Mouse (Mus musculus) liver, embryonic 14.5 days (tissue): Measurements from ENCODE around the gene C3ar1. TPM values are rescaled to one million over a fixed set of nuclear protein-coding genes. Genes with fewer than 3 reads are reported as not detected.

Source experiments
- ATAC-seq: fragments of 200-750 bp; cut with Nextera tagmentation; 2 replicates; pipeline ENCODE4 v1.8.0; 2017; ENCODE audit warnings: moderate number of reproducible peaks, mild to moderate bottlenecking, moderate library complexity; ENCODE audit not compliant: insufficient read depth
- DNase-seq, 3 experiments: peaks; one replicate each; pipeline ENCODE4 v3.0.0-alpha.2; 2012 to 2013; ENCODE audit warnings: low read depth in 3 of 3, low spot score in 3 of 3
- H3K27ac ChIP-seq: fragments of 300-500 bp; sonication (generic); 2 replicates; pipeline ENCODE4 v1.5.1; 2014; ENCODE audit warnings: moderate library complexity, mild to moderate bottlenecking, control low read depth, inconsistent platforms
- H3K27me3 ChIP-seq: fragments of 300-500 bp; sonication (generic); 2 replicates; pipeline ENCODE4 v1.6.1; 2014; ENCODE audit warnings: mild to moderate bottlenecking, low read length, moderate library complexity; ENCODE audit not compliant: control insufficient read depth, insufficient read depth
- H3K36me3 ChIP-seq: fragments of 300-500 bp; sonication (generic); replicated peaks from 2 replicates; pipeline ENCODE4 v1.6.1; 2014; ENCODE audit warnings: low read depth; ENCODE audit not compliant: control insufficient read depth, insufficient read depth
- H3K4me1 ChIP-seq, 2 experiments: fragments of 200-500 bp in 1 of 2; fragments of 300-500 bp in 1 of 2; sonication (generic) in 1 of 2; replicated peaks; 2 replicates each; pipeline ENCODE4 v1.6.1; 2012 to 2014; ENCODE audit warnings: antibody characterized with exemption in 1 of 2, inconsistent platforms in 1 of 2, low read length in 1 of 2; ENCODE audit not compliant: control insufficient read depth in 2 of 2, insufficient read depth in 2 of 2
- H3K4me2 ChIP-seq: fragments of 300-500 bp; sonication (generic); 2 replicates; pipeline ENCODE4 v1.6.1; 2014; ENCODE audit warnings: low read depth, mild to moderate bottlenecking, control low read depth, moderate library complexity
- H3K4me3 ChIP-seq, 2 experiments: fragments of 200-500 bp in 1 of 2; fragments of 300-500 bp in 1 of 2; sonication (generic) in 1 of 2; 2 replicates each; pipeline ENCODE4 v1.5.1; 2012 to 2014; ENCODE audit warnings: low read depth in 2 of 2, low read length in 2 of 2, mild to moderate bottlenecking in 2 of 2, control low read depth in 1 of 2, inconsistent platforms in 1 of 2, moderate library complexity in 1 of 2; ENCODE audit not compliant: insufficient read depth in 1 of 2
- H3K9ac ChIP-seq: fragments of 300-500 bp; sonication (generic); replicated peaks from 2 replicates; pipeline ENCODE4 v1.6.1; 2014; ENCODE audit warnings: mild to moderate bottlenecking, control low read depth, moderate library complexity
- H3K9me3 ChIP-seq: fragments of 300-500 bp; sonication (generic); 2 replicates; pipeline ENCODE4 v1.6.1; 2016; ENCODE audit warnings: low read length, mixed read lengths; ENCODE audit not compliant: control insufficient read depth
- CTCF ChIP-seq: IDR thresholded peaks from 2 replicates; pipeline ENCODE4 v1.5.1; 2016; ENCODE audit warnings: antibody characterized with exemption, low read depth, control low read depth
- EP300 ChIP-seq: IDR thresholded peaks from 2 replicates; pipeline ENCODE4 v1.6.1; 2016; ENCODE audit warnings: antibody characterized with exemption, low read depth
- WGBS: fragments of 180-500 bp; shearing (Covaris S2); extraction: QIAGEN DNeasy Blood & Tissue Kit; methylation state at CpG from one replicate; pipeline ENCODE4 v1.1.7; 2014; ENCODE audit not compliant: insufficient replicate concordance; 5-methylcytosine and 5-hydroxymethylcytosine counted together
- polyA plus RNA-seq, 2 experiments: library from polyadenylated mRNA; depleted of rRNA in 1 of 2; stranded (reverse) in 1 of 2; unstranded in 1 of 2; fragments of >200 nt; fragmentation: Nextera tagmentation in 1 of 2; extraction: Ambion mirVana in 1 of 2; gene quantifications; 2 replicates each; pipeline versions ENCODE4 v1.2.1 to v1.2.3; 2012 to 2014

C3ar1 gene
- polyA plus RNA-seq, 2 experiments, result 0.55 to 0.66 TPM

- ATAC-seq, result peak; percentile 89
- DNase-seq, result no peak
These were observed 36.5 kb downstream of the C3ar1 start, which contains the start of gene Foxj2 for GRCm38 (mm10) chr6:122819306-122820070. Gene Foxj2, plus strand, starts transcription at chr6:122819914.

GRCm38 (mm10) chr6:122813640-122814039 lies 42.3 kb downstream of the C3ar1 start:
- WGBS, result 74% methylated on average over 4 of the region's 4 CpGs
- Histone ChIP-seq H3K36me3 (no peaks in the 10 kb centered on the region), H3K27me3 (no peaks in the 10 kb centered on the region), H3K9me3 (no peaks in the 10 kb centered on the region), H3K4me3 (no peak overlapping the region), H3K4me1 (peaks cover 21 to 24% of the 10 kb centered on the region in 2 experiments), H3K4me2 (no peak overlapping the region), H3K9ac (no peak overlapping the region), H3K27ac (peak overlapping the region; percentile 15; the same call in 1 of the 2 replicates)
- TF ChIP-seq CTCF (no peak), EP300 (no peak)
- ATAC-seq, result no peak
- DNase-seq, result no peak

More at GRCm38 (mm10) chr6:122819306-122820070, 36.5 kb downstream of the C3ar1 start, which contains the start of gene Foxj2:
- H3K36me3 ChIP-seq, result no peaks in the 10 kb centered on the region
- peaks cover 14 to 18% of the 10 kb centered on the region in 2 experiments for H3K4me1 ChIP-seq
- peak within 1 kb of the TSS; percentile 95 for H3K9ac ChIP-seq
- peak within 1 kb of the TSS; percentile 31; the same call in 1 of the 2 replicates for H3K27ac ChIP-seq
- TF ChIP-seq CTCF, result no peak
- WGBS, result 3% methylated on average over 57 of the region's 61 CpGs
- H3K4me3 ChIP-seq, result peak within 1 kb of the TSS; percentile 75 to 91
- peaks cover 8% of the 10 kb centered on the region for H3K27me3 ChIP-seq
- peak within 1 kb of the TSS; percentile 100 for H3K4me2 ChIP-seq
- no peaks in the 10 kb centered on the region for H3K9me3 ChIP-seq

GRCm38 (mm10) chr6:122812716-122813115 lies 43.2 kb downstream of the C3ar1 start:
- Histone ChIP-seq H3K4me1 (peaks cover 21 to 24% of the 10 kb centered on the region in 2 experiments), H3K4me2 (no peak overlapping the region; the same call in 1 of the 2 replicates), H3K4me3 (no peak overlapping the region), H3K27me3 (no peaks in the 10 kb centered on the region), H3K9me3 (no peaks in the 10 kb centered on the region), H3K27ac (no peak overlapping the region), H3K36me3 (no peaks in the 10 kb centered on the region), H3K9ac (no peak overlapping the region)
- ATAC-seq, result no peak
- no peak for DNase-seq
- 86% methylated on average over 4 of the region's 4 CpGs for WGBS
- TF ChIP-seq EP300 (no peak), CTCF (peak; percentile 20; the same call in 1 of the 2 replicates)

GRCm38 (mm10) chr6:122811771-122812600 lies 44.0 kb downstream of the C3ar1 start:
- peak overlapping the region; percentile 100 for H3K27ac ChIP-seq
- H3K27me3 ChIP-seq, result no peaks in the 10 kb centered on the region
- 0 out of 2 replicates have a peak, but pooled peaks have one; percentile 13 for TF ChIP-seq EP300
- TF ChIP-seq CTCF, result peak; percentile 54
- DNase-seq (peak; percentile 62 to 70 (median 63)), ATAC-seq (peak; percentile 42)
- no peaks in the 10 kb centered on the region for H3K36me3 ChIP-seq
- 28% methylated on average over 16 of the region's 16 CpGs for WGBS
- H3K4me2 ChIP-seq, result peak overlapping the region; percentile 85
- H3K4me3 ChIP-seq, result peak overlapping the region; percentile 80 to 87
- no peaks in the 10 kb centered on the region for H3K9me3 ChIP-seq
- peaks cover 21 to 24% of the 10 kb centered on the region in 2 experiments for H3K4me1 ChIP-seq
- H3K9ac ChIP-seq, result peak overlapping the region; percentile 92
